Mouse (Mus musculus) Patski (cell line): ENCODE data around the gene Zc3h13. TPM values are rescaled to one million over a fixed set of nuclear protein-coding genes. Genes with fewer than 3 reads are reported as not detected.

Source experiments
- ATAC-seq: fragments of 100-300 bp; one replicate; pipeline ENCODE4 v1.8.0; 2021
- CTCF ChIA-PET: fragments of 350-600 bp; sonication (Branson Sonifier 250); formaldehyde crosslinking; loops from one replicate; lab custom pipeline; 2022; ENCODE audit warnings: inconsistent platforms; lab: Charles Lee
- POLR2A ChIA-PET: fragments of 350-600 bp; sonication (Branson Sonifier 250); formaldehyde crosslinking; loops from one replicate; lab custom pipeline; 2022; ENCODE audit warnings: antibody characterized with exemption, inconsistent platforms; lab: Charles Lee
- DNase-seq: peaks from one replicate; pipeline ENCODE4 v3.0.0-alpha.2; 2011; ENCODE audit warnings: low read depth, low spot score
- H3K27me3 ChIP-seq: fragments of 371-371 bp; one replicate; pipeline ENCODE4 v1.5.1; 2021
- CTCF ChIP-seq: fragments of 100-300 bp; IDR thresholded peaks from one replicate; pipeline ENCODE4 v1.5.1; 2021
- in situ Hi-C: fragments of 300-500 bp; cut with MboI; formaldehyde crosslinking; loops from 3 replicates; pipeline ENCODE4 v1.11.1; 2018; ENCODE audit warnings: low pct_unique_long_range_greater_than_20kb, mixed read lengths
- polyA plus RNA-seq: library from polyadenylated mRNA; unstranded; gene quantifications from one replicate; pipeline ENCODE4 v1.2.3, GENCODE M21; 2021

The Zc3h13 gene
- polyA plus RNA-seq, result 23.2 TPM

DNA sequence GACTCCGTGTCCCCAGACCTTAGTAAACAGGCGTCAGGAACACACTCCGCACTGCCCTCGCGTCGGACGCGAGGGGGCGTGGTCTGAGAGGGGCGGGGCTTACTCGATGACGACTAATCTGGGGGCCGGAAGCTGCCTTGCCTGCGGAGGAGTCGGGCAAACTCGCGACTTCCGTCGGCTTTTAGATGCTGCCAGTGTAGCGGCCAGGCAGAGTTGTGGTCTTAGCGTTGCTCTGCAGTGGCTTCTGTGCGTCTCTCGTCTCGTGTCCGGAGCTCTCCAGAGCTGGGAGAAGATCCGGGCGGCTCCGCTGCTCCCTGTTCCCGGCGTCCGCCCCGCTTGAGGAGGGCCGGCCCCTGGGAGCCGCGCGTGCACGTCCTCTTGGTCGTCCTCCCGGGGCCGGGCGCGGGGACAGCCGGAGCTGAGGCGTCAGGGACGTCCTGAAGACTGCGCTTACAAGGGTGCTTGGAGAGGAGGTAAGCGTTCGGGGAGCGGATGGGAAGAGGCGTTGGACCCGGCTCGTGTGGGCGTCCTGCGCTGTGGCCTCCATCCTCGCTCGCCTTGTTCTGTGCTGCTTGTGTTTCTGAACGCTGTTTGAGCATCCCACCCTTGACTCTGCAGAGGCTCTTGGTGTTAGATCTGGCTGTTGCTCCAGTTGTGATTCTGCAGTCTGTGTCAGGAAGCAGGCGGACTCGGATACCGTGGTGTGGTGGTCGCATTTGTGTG, at the start of gene Zc3h13:
TSS of gene Zc3h13 (plus strand) at position 181 of the 723 bp plus-strand sequence.
- in situ Hi-C loops, result no loop called here
- ChIA-PET POLR2A (interaction anchor here (0.6 kb wide), 1 partner anchor 92 kb away, joined by 3 read pairs; no protein-coding TSS in a partner anchor), CTCF (interaction anchor here (1.1 to 1.2 kb wide), 2 partner anchors 9 to 27 kb away, joined by 3 read pairs; no protein-coding TSS in a partner anchor)
- peak; percentile 47 for DNase-seq
- ATAC-seq, result peak; percentile 88
- no peak for TF ChIP-seq CTCF
- H3K27me3 ChIP-seq, result peaks cover 30% of the 10 kb centered on the region

DNA sequence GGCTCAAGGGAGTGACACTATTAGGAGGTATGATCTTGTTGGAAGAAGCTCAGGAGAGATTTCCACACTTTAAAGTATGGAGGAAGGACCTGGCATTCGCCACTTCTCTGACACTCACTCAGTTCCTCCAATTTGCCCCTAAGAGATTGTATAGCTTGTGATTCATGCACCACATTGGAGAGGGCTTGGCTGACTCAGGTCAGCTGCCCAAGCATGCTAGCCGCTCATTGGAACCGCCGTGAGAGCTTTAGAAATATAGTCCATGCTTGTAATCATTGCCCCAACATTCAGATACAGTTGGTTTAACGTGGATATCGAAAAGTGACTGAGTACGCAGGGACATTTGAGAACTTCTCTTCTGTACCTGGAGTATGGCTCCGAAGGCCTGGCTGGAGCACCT, 48.6 kb upstream of the Zc3h13 start:
- POLR2A ChIA-PET, result no interaction called here
- in situ Hi-C loops, result no loop called here
- CTCF ChIA-PET, result interaction anchor here (1.4 kb wide), 1 partner anchor 9 kb away, joined by 3 read pairs; no protein-coding TSS in a partner anchor
- ATAC-seq (no peak), DNase-seq (no peak)
- TF ChIP-seq CTCF, result no peak
- H3K27me3 ChIP-seq, result peaks cover 29% of the 10 kb centered on the region

- ATAC-seq, result no peak
Observed at GRCm38 (mm10) chr14:75235955-75236635, 48.1 kb upstream of the Zc3h13 start.

DNA sequence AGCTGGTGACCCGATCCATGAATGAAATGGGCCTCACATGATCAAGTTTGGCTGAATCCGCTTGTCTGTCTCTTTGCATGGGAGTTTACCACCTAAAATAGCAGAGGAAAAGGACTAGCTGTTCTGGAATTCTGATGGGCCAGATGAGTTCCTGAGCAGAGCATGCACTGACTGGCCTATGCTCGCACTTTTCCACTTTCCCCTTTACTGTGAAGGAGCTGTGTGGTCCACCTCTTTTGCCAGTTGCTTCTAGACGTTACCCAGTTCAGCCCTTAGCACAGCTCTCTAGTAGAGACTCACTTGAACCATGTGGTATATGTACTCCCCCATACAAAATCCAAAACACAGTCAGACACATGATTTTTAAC, 47.6 kb upstream of the Zc3h13 start:
- DNase-seq (no peak), ATAC-seq (no peak)
- ChIA-PET CTCF (interaction anchor here (0.9 to 1.3 kb wide), 2 partner anchors 19 to 41 kb away, joined by 3 read pairs; no protein-coding TSS in a partner anchor), POLR2A (no interaction called here)
- H3K27me3 ChIP-seq, result peaks cover 29% of the 10 kb centered on the region
- TF ChIP-seq CTCF, result no peak
- in situ Hi-C loops, result no loop called here

More at GRCm38 (mm10) chr14:75235955-75236635, 48.1 kb upstream of the Zc3h13 start:
- ChIA-PET POLR2A (no interaction called here), CTCF (interaction anchor here (0.9 to 1.4 kb wide), 2 partner anchors 8 to 20 kb away, joined by 3 read pairs; no protein-coding TSS in a partner anchor)
- in situ Hi-C loops, result no loop called here
- DNase-seq, result no peak
- TF ChIP-seq CTCF, result no peak
- peaks cover 29% of the 10 kb centered on the region for H3K27me3 ChIP-seq

DNA sequence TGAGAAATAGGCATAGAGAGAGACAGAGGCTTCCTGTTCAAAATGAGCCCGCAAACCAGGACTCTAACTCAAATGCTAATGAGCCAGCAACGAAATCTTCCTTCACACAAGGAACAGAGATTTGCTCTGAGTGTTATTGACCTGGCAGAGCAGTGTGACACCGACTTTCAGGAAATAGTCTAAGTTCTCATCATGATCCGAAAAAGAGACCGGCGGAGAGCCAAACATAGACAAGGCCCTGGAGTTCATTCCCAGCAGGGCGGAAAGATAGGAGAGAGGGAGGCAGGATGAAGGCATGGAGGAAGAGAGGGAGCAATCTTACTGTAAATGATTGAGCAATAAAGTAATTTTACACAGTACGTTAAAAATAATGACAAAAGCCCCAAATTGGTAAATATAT, 47.1 kb upstream of the Zc3h13 start:
- no peak for TF ChIP-seq CTCF
- DNase-seq, result no peak
- ChIA-PET CTCF (interaction anchor here (1.3 kb wide), 1 partner anchor 41 kb away, joined by 3 read pairs; no protein-coding TSS in a partner anchor), POLR2A (no interaction called here)
- peaks cover 32% of the 10 kb centered on the region for H3K27me3 ChIP-seq
- no peak for ATAC-seq
- in situ Hi-C loops, result no loop called here

DNA sequence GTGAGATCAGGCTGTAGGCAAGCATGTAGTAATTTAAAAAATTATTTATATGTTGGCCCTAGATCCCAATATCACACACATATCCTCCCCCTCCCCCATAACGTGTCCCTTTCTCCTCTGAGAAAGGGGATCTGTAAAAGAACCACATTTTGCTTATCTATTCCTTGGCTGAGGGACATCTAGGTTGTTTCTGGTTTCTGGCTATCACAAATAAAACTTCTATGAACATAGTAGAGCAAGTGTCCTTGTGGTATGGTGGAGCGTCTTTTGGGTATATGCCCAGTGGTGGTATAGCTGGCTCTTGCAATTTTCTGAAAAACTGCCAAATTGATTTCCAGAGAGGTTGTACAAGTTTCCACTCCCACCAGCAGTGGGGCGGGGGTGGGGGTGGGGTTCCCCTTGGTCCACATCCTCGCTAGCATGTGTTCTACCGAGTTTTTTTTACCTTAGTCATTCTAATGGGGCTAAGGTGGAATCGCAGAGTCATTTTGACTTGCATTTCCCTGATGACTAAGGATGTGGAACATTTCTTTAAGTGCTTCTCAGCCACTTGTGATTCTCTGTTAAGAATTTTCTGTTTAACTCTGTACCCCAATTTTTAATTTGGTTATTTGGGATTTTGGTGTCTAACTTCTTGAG, 46.0 kb upstream of the Zc3h13 start:
- POLR2A ChIA-PET, result no interaction called here
- CTCF ChIA-PET, result interaction anchor here (1.3 kb wide), 1 partner anchor 43 kb away, joined by 3 read pairs; no protein-coding TSS in a partner anchor
- DNase-seq, result no peak
- TF ChIP-seq CTCF, result no peak
- in situ Hi-C loops, result no loop called here
- peaks cover 33% of the 10 kb centered on the region for H3K27me3 ChIP-seq
- no peak for ATAC-seq

DNA sequence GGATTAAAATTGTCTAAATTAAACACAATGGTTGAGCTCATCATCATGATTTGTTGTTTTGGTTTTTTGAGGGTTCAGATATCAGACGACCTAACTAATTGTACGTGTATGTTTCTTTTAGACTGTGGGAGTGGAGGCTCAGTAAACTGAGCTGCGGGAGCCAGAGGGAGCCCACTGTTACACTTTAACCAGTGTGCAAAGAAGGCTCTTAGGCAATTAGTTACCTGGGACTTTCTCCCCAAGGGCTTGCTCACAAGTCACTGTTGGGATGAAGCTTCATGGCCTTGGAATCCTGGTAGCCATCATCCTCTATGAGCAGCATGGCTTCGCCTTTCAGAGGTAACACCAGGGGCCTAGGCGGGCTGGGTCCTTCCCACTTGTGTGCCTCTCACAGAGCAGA, 42.1 kb upstream of the Zc3h13 start, which contains the start of gene Cpb2:
TSS of gene Cpb2 (plus strand) at position 201 of the 400 bp plus-strand sequence.
- in situ Hi-C loops, result no loop called here
- DNase-seq (no peak), ATAC-seq (no peak)
- TF ChIP-seq CTCF, result no peak
- ChIA-PET POLR2A (no interaction called here), CTCF (no interaction called here)
- peaks cover 25% of the 10 kb centered on the region for H3K27me3 ChIP-seq

- POLR2A ChIA-PET, result no interaction called here
- no peak for TF ChIP-seq CTCF
- peaks cover 42% of the 10 kb centered on the region for H3K27me3 ChIP-seq
- CTCF ChIA-PET, result no interaction called here
- ATAC-seq (no peak), DNase-seq (no peak)
- in situ Hi-C loops, result no loop called here
Observed at GRCm38 (mm10) chr14:75246024-75247000, 37.9 kb upstream of the Zc3h13 start.

GRCm38 (mm10) chr14:75250432-75250831, 33.7 kb upstream of the Zc3h13 start:
- DNase-seq (no peak), ATAC-seq (no peak)
- POLR2A ChIA-PET, result no interaction called here
- in situ Hi-C loops, result no loop called here
- CTCF ChIA-PET, result no interaction called here
- TF ChIP-seq CTCF, result no peak
- H3K27me3 ChIP-seq, result peaks cover 47% of the 10 kb centered on the region
